Mouse (Mus musculus): Measurements from ENCODE around the gene Gm29609. TPM values are rescaled to one million over a fixed set of nuclear protein-coding genes. Genes with fewer than 3 reads are reported as not detected.

Gm29609 gene
- polyA plus RNA-seq, 1 experiment from 2014 or later, result 0.68 TPM

DNA sequence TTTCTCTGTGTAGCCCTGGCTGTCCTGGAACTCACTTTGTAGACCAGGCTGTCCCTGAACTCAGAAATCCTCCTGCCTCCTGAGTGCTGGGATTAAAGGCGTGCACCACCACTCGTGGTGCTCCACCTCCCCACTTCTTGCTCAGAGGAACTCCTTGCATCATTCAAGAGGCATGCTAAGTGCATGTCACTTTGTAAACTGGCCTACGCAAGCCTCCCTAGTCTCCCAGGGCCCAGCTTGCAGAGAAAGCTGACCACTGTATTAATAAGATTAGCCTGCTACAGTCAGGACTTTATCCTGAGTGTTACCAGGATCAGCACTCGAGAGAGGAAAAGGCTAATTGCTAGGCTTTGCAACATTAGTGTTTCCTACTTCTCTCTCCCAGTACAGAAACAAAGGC is 11.1 kb downstream of the Gm29609 start:
- Histone ChIP-seq H3K9ac (no peak overlapping the region; the same call in 1 of the 2 replicates), H3K4me1 (no peaks in the 10 kb centered on the region), H3K4me3 (replicated peaks) (no peak overlapping the region), H3K27ac (no peak overlapping the region), H3K36me3 (peaks cover 78% of the 10 kb centered on the region), H3K9me3 (no peaks in the 10 kb centered on the region), H3K4me2 (no peak overlapping the region), H3K27me3 (replicated peaks) (no peaks in the 10 kb centered on the region)
- no peak for ATAC-seq (ENCODE audit: insufficient read depth, low FRiP score, low read depth)
- WGBS, result 95% methylated on average over 4 of the region's 4 CpGs

- no peaks in the 10 kb centered on the region for H3K27me3 ChIP-seq (replicated peaks)
- H3K9ac ChIP-seq, result no peak overlapping the region
- no peak overlapping the region for H3K4me2 ChIP-seq
- WGBS, result 82% methylated on average over 1 of the region's 1 CpGs
- H3K4me1 ChIP-seq, result no peaks in the 10 kb centered on the region
- no peaks in the 10 kb centered on the region for H3K9me3 ChIP-seq
- no peak overlapping the region for H3K4me3 ChIP-seq (replicated peaks)
- no peak for ATAC-seq (ENCODE audit: insufficient read depth, low FRiP score, low read depth)
- peaks cover 73% of the 10 kb centered on the region for H3K36me3 ChIP-seq
- H3K27ac ChIP-seq, result no peak overlapping the region
These were observed 14.8 kb downstream of the Gm29609 start for GRCm38 (mm10) chr5:31164878-31165277.

GRCm38 (mm10) chr5:31162462-31162861 is 17.2 kb downstream of the Gm29609 start:
- Histone ChIP-seq H3K27ac (no peak overlapping the region), H3K27me3 (replicated peaks) (no peaks in the 10 kb centered on the region), H3K36me3 (peaks cover 76% of the 10 kb centered on the region), H3K4me1 (no peaks in the 10 kb centered on the region), H3K4me2 (no peak overlapping the region), H3K9ac (no peak overlapping the region), H3K4me3 (replicated peaks) (no peak overlapping the region), H3K9me3 (no peaks in the 10 kb centered on the region)
- ATAC-seq (ENCODE audit: insufficient read depth, low FRiP score, low read depth), result no peak; the same call in 1 of the 2 replicates

GRCm38 (mm10) chr5:31154152-31154553 is 25.6 kb downstream of the Gm29609 start, which contains the start of gene Mpv17:
Mpv17 (minus strand) TSS chr5:31154251.
- Histone ChIP-seq H3K9ac (peak within 1 kb of the TSS; percentile 73), H3K27me3 (replicated peaks) (no peaks in the 10 kb centered on the region), H3K4me2 (peak within 1 kb of the TSS; percentile 87), H3K27ac (peak within 1 kb of the TSS; percentile 62), H3K4me1 (peaks cover 10% of the 10 kb centered on the region; the same call in 1 of the 2 replicates), H3K4me3 (replicated peaks) (peak within 1 kb of the TSS; percentile 67), H3K9me3 (no peaks in the 10 kb centered on the region), H3K36me3 (peaks cover 27% of the 10 kb centered on the region; the same call in 1 of the 2 replicates)
- WGBS, result 1% methylated on average over 19 of the region's 19 CpGs
- peak; percentile 92 for ATAC-seq (ENCODE audit: insufficient read depth, low FRiP score, low read depth)

- Histone ChIP-seq H3K4me3 (replicated peaks) (peak overlapping the region; percentile 67), H3K4me1 (peaks cover 10% of the 10 kb centered on the region; the same call in 1 of the 2 replicates), H3K4me2 (peak overlapping the region; percentile 87), H3K9me3 (no peaks in the 10 kb centered on the region), H3K27me3 (replicated peaks) (no peaks in the 10 kb centered on the region), H3K36me3 (peaks cover 22% of the 10 kb centered on the region; the same call in 1 of the 2 replicates), H3K9ac (peak overlapping the region; percentile 73; the same call in 1 of the 2 replicates), H3K27ac (peak overlapping the region; percentile 62)
- no peak for ATAC-seq (ENCODE audit: insufficient read depth, low FRiP score, low read depth)
- 31% methylated on average over 6 of the region's 6 CpGs for WGBS
These were observed 26.1 kb downstream of the Gm29609 start for GRCm38 (mm10) chr5:31153516-31154151.

- peaks cover 10% of the 10 kb centered on the region; the same call in 1 of the 2 replicates for H3K4me1 ChIP-seq
- no peak overlapping the region for H3K9ac ChIP-seq
- no peak overlapping the region for H3K4me3 ChIP-seq (replicated peaks)
- WGBS, result 76% methylated on average over 3 of the region's 3 CpGs
- no peaks in the 10 kb centered on the region for H3K9me3 ChIP-seq
- no peak overlapping the region for H3K4me2 ChIP-seq
- H3K27me3 ChIP-seq (replicated peaks), result no peaks in the 10 kb centered on the region
- ATAC-seq (ENCODE audit: insufficient read depth, low FRiP score, low read depth), result no peak
- peaks cover 4% of the 10 kb centered on the region; the same call in 1 of the 2 replicates for H3K36me3 ChIP-seq
- no peak overlapping the region for H3K27ac ChIP-seq
These were observed 28.0 kb downstream of the Gm29609 start for GRCm38 (mm10) chr5:31151746-31152145.

GRCm38 (mm10) chr5:31149781-31150180 is 29.9 kb downstream of the Gm29609 start:
- 84% methylated on average over 4 of the region's 4 CpGs for WGBS
- no peak overlapping the region for H3K9ac ChIP-seq
- no peak for ATAC-seq (ENCODE audit: insufficient read depth, low FRiP score, low read depth)
- peaks cover 10% of the 10 kb centered on the region; the same call in 1 of the 2 replicates for H3K4me1 ChIP-seq
- H3K4me3 ChIP-seq (replicated peaks), result no peak overlapping the region
- no peaks in the 10 kb centered on the region for H3K9me3 ChIP-seq
- H3K27me3 ChIP-seq (replicated peaks), result no peaks in the 10 kb centered on the region
- no peak overlapping the region for H3K4me2 ChIP-seq
- 0 out of 2 replicates have a peak, but pooled peaks cover 4% of the 10 kb centered on the region for H3K36me3 ChIP-seq
- H3K27ac ChIP-seq, result no peak overlapping the region

- peaks cover 16% of the 10 kb centered on the region for H3K4me1 ChIP-seq
- H3K9ac ChIP-seq, result no peak overlapping the region
- H3K36me3 ChIP-seq, result peaks cover 6% of the 10 kb centered on the region; the same call in 1 of the 2 replicates
- peak overlapping the region; percentile 33; the same call in 1 of the 2 replicates for H3K4me2 ChIP-seq
- H3K27ac ChIP-seq, result no peak overlapping the region
- H3K9me3 ChIP-seq, result no peaks in the 10 kb centered on the region
- H3K27me3 ChIP-seq (replicated peaks), result peaks cover 49% of the 10 kb centered on the region
- 10% methylated on average over 9 of the region's 9 CpGs for WGBS
- ATAC-seq (ENCODE audit: insufficient read depth, low FRiP score, low read depth), result no peak
- 0 out of 2 replicates have a peak overlapping the region, but pooled peaks have one; percentile 5 for H3K4me3 ChIP-seq (replicated peaks)
These were observed 40.7 kb downstream of the Gm29609 start for GRCm38 (mm10) chr5:31138968-31139425.

DNA sequence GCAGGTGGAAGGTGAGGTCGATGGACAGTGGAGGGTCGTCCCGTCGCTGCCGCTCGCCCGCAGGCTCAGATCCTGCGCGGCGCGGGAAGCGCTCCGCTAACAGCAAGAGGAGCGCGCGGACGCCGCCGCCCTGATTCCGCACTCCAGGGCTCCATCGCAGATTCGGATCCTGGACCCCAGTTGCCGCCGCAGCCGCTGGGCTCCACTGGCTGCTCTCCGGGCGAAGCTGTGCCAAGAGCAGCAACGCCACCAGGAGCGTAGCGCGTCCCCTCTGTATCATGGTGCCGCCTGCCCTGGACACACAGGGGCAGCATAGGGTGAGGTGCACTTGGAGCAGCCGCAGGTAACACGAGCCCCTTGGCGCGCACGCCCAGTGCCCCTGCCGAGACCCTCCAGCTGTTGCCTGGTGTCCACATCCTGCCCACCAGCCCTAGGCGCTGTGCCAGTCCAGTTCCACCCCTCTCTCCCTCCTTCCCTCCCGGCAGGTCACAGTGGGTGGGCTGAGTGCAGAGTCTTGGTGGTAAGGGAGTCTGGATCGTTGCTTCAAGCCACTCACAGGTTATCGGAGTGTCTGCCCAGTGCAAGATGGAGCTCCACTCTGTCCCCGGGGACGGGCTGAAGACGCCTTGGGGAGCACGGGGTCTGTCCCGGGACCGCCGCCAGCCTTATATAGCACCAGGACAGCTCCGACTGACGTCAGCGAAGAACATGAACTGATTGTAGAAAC is 41.3 kb downstream of the Gm29609 start, which contains the start of gene Ucn:
Ucn (minus strand) TSS at position 589 of the 727 bp plus-strand sequence.
- H3K4me2 ChIP-seq, result peak within 1 kb of the TSS; percentile 33

GRCm38 (mm10) chr5:31137658-31138057 is 42.1 kb downstream of the Gm29609 start:
- 2% methylated on average over 13 of the region's 13 CpGs for WGBS
- Histone ChIP-seq H3K9ac (no peak overlapping the region), H3K27ac (no peak overlapping the region), H3K9me3 (no peaks in the 10 kb centered on the region), H3K4me3 (replicated peaks) (peak overlapping the region; percentile 5; the same call in 1 of the 2 replicates), H3K4me2 (peak overlapping the region; percentile 33), H3K27me3 (replicated peaks) (peaks cover 53% of the 10 kb centered on the region), H3K36me3 (peaks cover 4% of the 10 kb centered on the region; the same call in 1 of the 2 replicates), H3K4me1 (peaks cover 16% of the 10 kb centered on the region)
- ATAC-seq (ENCODE audit: insufficient read depth, low FRiP score, low read depth), result no peak

More for the DNA sequence above, 41.3 kb downstream of the Gm29609 start, which contains the start of gene Ucn:
- H3K9me3 ChIP-seq, result no peaks in the 10 kb centered on the region
- no peak within 1 kb of the TSS for H3K9ac ChIP-seq
- WGBS, result 2% methylated on average over 52 of the region's 52 CpGs
- peaks cover 53% of the 10 kb centered on the region for H3K27me3 ChIP-seq (replicated peaks)
- peak within 1 kb of the TSS; percentile 5; the same call in 1 of the 2 replicates for H3K4me3 ChIP-seq (replicated peaks)
- H3K27ac ChIP-seq, result no peak within 1 kb of the TSS
- peaks cover 4% of the 10 kb centered on the region; the same call in 1 of the 2 replicates for H3K36me3 ChIP-seq
- peaks cover 16% of the 10 kb centered on the region for H3K4me1 ChIP-seq
- ATAC-seq (ENCODE audit: insufficient read depth, low FRiP score, low read depth), result peak; percentile 31; the same call in 1 of the 2 replicates

GRCm38 (mm10) chr5:31136730-31137424 is 42.8 kb downstream of the Gm29609 start:
- peaks cover 53% of the 10 kb centered on the region for H3K27me3 ChIP-seq (replicated peaks)
- WGBS, result 2% methylated on average over 33 of the region's 33 CpGs
- H3K36me3 ChIP-seq, result peaks cover 4% of the 10 kb centered on the region; the same call in 1 of the 2 replicates
- H3K9ac ChIP-seq, result no peak overlapping the region
- H3K27ac ChIP-seq, result no peak overlapping the region
- peaks cover 16% of the 10 kb centered on the region for H3K4me1 ChIP-seq
- no peak overlapping the region for H3K4me3 ChIP-seq (replicated peaks)
- H3K9me3 ChIP-seq, result no peaks in the 10 kb centered on the region
- ATAC-seq (ENCODE audit: insufficient read depth, low FRiP score, low read depth), result no peak
- H3K4me2 ChIP-seq, result peak overlapping the region; percentile 3; the same call in 1 of the 2 replicates
